ENCODE assay signal across 27 mouse cellular contexts in genomic region chr16:57597295-57597957, GRCm38 (mm10). TPM values are rescaled to one million over a fixed set of nuclear protein-coding genes. Genes with fewer than 3 reads are reported as not detected.
A peak's percentile ranks its signal among the peaks of the same experiment; 100 is the strongest.
DNase-seq lines count a peak whose midpoint lies in the region; ATAC-seq and TF ChIP-seq lines count a peak whose summit lies in the region.
"Had no signal": no experiment of that assay in that cellular context is flagged by ENCODE, and none has a peak within 500 bp of the region (broad histone marks: within the 10 kb centered on the region; RNA-seq: fewer than 3 reads in every experiment).

No protein-coding gene starts in this region.

- no peak overlapping the region for H3K4me3 ChIP-seq in liver, embryonic 16.5 days (ENCODE audit: low read depth, low read length)
- no peak overlapping the region for H3K4me3 ChIP-seq in liver, embryonic 12.5 days
- no peak overlapping the region for H3K4me3 ChIP-seq in lung, postnatal 0 days (ENCODE audit: low read depth, low read length)
- H3K4me3 ChIP-seq in small intestine, adult 2 months (ENCODE audit: low read depth, low read length) = no peak overlapping the region
- H3K4me3 ChIP-seq: embryonic facial prominence, embryonic 10.5 days; embryonic facial prominence, embryonic 13.5 days; erythroblast, embryonic 14.5 days; forebrain, embryonic 12.5 days; forebrain, embryonic 15.5 days; gastrocnemius, adult 2 months; heart, embryonic 13.5 days had no signal

- no peak overlapping the region for H3K9ac ChIP-seq in liver, embryonic 16.5 days (ENCODE audit: low read depth, low read length)
- no peak overlapping the region for H3K9ac ChIP-seq in liver, embryonic 12.5 days
- H3K9ac ChIP-seq in lung, postnatal 0 days (replicated peaks; ENCODE audit: low read depth) = no peak overlapping the region
- H3K9ac ChIP-seq: embryonic facial prominence, embryonic 13.5 days; forebrain, embryonic 12.5 days; forebrain, embryonic 15.5 days; heart, embryonic 13.5 days; hindbrain, embryonic 14.5 days had no signal

- WGBS in liver, embryonic 16.5 days (ENCODE audit: insufficient replicate concordance) = 67% methylated on average over 4 of the region's 4 CpGs
- 78% methylated on average over 4 of the region's 4 CpGs for WGBS in liver, embryonic 12.5 days (ENCODE audit: insufficient replicate concordance)
- 53% methylated on average over 4 of the region's 4 CpGs for WGBS in lung, postnatal 0 days
- 86% methylated on average over 4 of the region's 4 CpGs for WGBS in small intestine, adult 2 months

- no peak for TF ChIP-seq CTCF in lung, postnatal 0 days (IDR thresholded peaks at IDR 0.05)
- no peak for TF ChIP-seq CTCF in small intestine, adult 2 months (IDR thresholded peaks at IDR 0.05; ENCODE audit: extremely low read depth, insufficient read length, insufficient replicate concordance, low read depth, low read length)

- TF ChIP-seq POLR2A in small intestine, adult 2 months (IDR thresholded peaks at IDR 0.05; ENCODE audit: low read depth, low read length) = no peak

- no peaks in the 10 kb centered on the region for H3K36me3 ChIP-seq in liver, embryonic 16.5 days (ENCODE audit: control insufficient read depth, insufficient read depth)
- no peaks in the 10 kb centered on the region for H3K36me3 ChIP-seq in liver, embryonic 12.5 days
- H3K36me3 ChIP-seq in lung, postnatal 0 days (ENCODE audit: insufficient read depth, low read length) = no peaks in the 10 kb centered on the region
- H3K36me3 ChIP-seq in small intestine, adult 2 months (ENCODE audit: control insufficient read depth, insufficient read depth, low read length) = no peaks in the 10 kb centered on the region
- H3K36me3 ChIP-seq: embryonic facial prominence, embryonic 10.5 days; embryonic facial prominence, embryonic 13.5 days; forebrain, embryonic 12.5 days; forebrain, embryonic 15.5 days had no signal

- peak; percentile 70 for TF ChIP-seq EP300 in lung, postnatal 0 days (IDR thresholded peaks at IDR 0.05)

- no peak overlapping the region for H3K4me2 ChIP-seq in liver, embryonic 16.5 days (ENCODE audit: low read depth, low read length)
- H3K4me2 ChIP-seq in liver, embryonic 12.5 days = no peak overlapping the region
- no peak overlapping the region for H3K4me2 ChIP-seq in lung, postnatal 0 days (replicated peaks; ENCODE audit: low read depth, low read length)
- H3K4me2 ChIP-seq: embryonic facial prominence, embryonic 13.5 days; forebrain, embryonic 12.5 days; forebrain, embryonic 15.5 days; heart, embryonic 13.5 days; hindbrain, embryonic 14.5 days had no signal

- peak; percentile 53; the same call in 1 of the 2 replicates for ATAC-seq in liver, embryonic 16.5 days (ENCODE audit: low read depth)
- no peak for ATAC-seq in liver, embryonic 12.5 days
- ATAC-seq in lung, postnatal 0 days = peak; percentile 64
- ATAC-seq: CD4-positive, CD25-positive, alpha-beta regulatory T cell, adult 4 months; forebrain, embryonic 15.5 days; hindbrain, postnatal 0 days had no signal

- peak; percentile 38 for DNase-seq in lung, postnatal 0 days (ENCODE audit: low spot score)
- DNase-seq in lung, postnatal 10 days = no peak
- peak; percentile 35 for DNase-seq in lung, postnatal 36 days
- DNase-seq: adrenal gland, adult 2 months; adrenal gland, postnatal 14 days; cerebellum, adult 11 months; cerebellum, adult 2 months; cerebellum, adult 9-11 months; cerebellum, postnatal 25 days; embryo, embryonic 11 days; gastrocnemius, adult 2 months; gastrocnemius, postnatal 14 days; heart, adult 18-20 months; heart, postnatal 14 days; heart, postnatal 4 days had no signal

- H3K4me1 ChIP-seq in liver, embryonic 16.5 days (ENCODE audit: control insufficient read depth, low read depth, low read length) = no peaks in the 10 kb centered on the region
- H3K4me1 ChIP-seq in liver, embryonic 12.5 days = no peaks in the 10 kb centered on the region
- no peaks in the 10 kb centered on the region for H3K4me1 ChIP-seq in lung, postnatal 0 days (ENCODE audit: insufficient read depth, low read depth, low read length)
- H3K4me1 ChIP-seq in small intestine, adult 2 months (ENCODE audit: control insufficient read depth, insufficient read depth, insufficient read length, low read length) = no peaks in the 10 kb centered on the region
- H3K4me1 ChIP-seq: embryonic facial prominence, embryonic 10.5 days; embryonic facial prominence, embryonic 13.5 days; forebrain, embryonic 12.5 days; forebrain, embryonic 15.5 days; heart, embryonic 13.5 days had no signal

- no peaks in the 10 kb centered on the region for H3K27me3 ChIP-seq in liver, embryonic 16.5 days (ENCODE audit: control insufficient read depth, insufficient read depth, low read depth, low read length)
- H3K27me3 ChIP-seq in liver, embryonic 12.5 days (replicated peaks) = no peaks in the 10 kb centered on the region
- H3K27me3 ChIP-seq in lung, postnatal 0 days (replicated peaks; ENCODE audit: insufficient read depth, low read length) = no peaks in the 10 kb centered on the region
- H3K27me3 ChIP-seq in small intestine, adult 2 months (ENCODE audit: control insufficient read depth, insufficient read depth, low read length) = no peaks in the 10 kb centered on the region
- H3K27me3 ChIP-seq: embryonic facial prominence, embryonic 13.5 days; forebrain, embryonic 12.5 days; forebrain, embryonic 15.5 days; heart, embryonic 13.5 days had no signal

- no peak overlapping the region for H3K27ac ChIP-seq in liver, embryonic 16.5 days (ENCODE audit: low read length)
- no peak overlapping the region for H3K27ac ChIP-seq in liver, embryonic 12.5 days
- no peak overlapping the region for H3K27ac ChIP-seq in lung, postnatal 0 days (ENCODE audit: low read length)
- 0 out of 2 replicates have a peak overlapping the region, but pooled peaks have one; percentile 8 for H3K27ac ChIP-seq in small intestine, adult 2 months (ENCODE audit: insufficient read depth, low read depth, low read length)
- H3K27ac ChIP-seq: embryonic facial prominence, embryonic 10.5 days; embryonic facial prominence, embryonic 13.5 days; forebrain, embryonic 12.5 days; forebrain, embryonic 15.5 days; gastrocnemius, adult 2 months; heart, embryonic 13.5 days; hindbrain, embryonic 14.5 days; hindbrain, postnatal 0 days had no signal

- no peaks in the 10 kb centered on the region for H3K9me3 ChIP-seq in liver, embryonic 16.5 days (replicated peaks; ENCODE audit: control insufficient read depth, low read length)
- H3K9me3 ChIP-seq in liver, embryonic 12.5 days (replicated peaks) = no peaks in the 10 kb centered on the region
- H3K9me3 ChIP-seq in lung, postnatal 0 days (ENCODE audit: low read length) = no peaks in the 10 kb centered on the region
- H3K9me3 ChIP-seq: embryonic facial prominence, embryonic 10.5 days; embryonic facial prominence, embryonic 13.5 days; forebrain, embryonic 12.5 days; forebrain, embryonic 15.5 days; heart, embryonic 13.5 days had no signal

RNA-seq across cellular contexts. Expression of gene Cmss1, which starts 9.2 kb away (rescaled TPM):
- 18.6 and 19.1 TPM in 2 replicates for polyA plus RNA-seq in liver, embryonic 16.5 days (2015; fragmentation: Nextera tagmentation; extraction: Ambion mirVana)
- 44.4 and 47.6 TPM in 2 replicates for polyA plus RNA-seq in liver, embryonic 12.5 days (2016; fragmentation: Nextera tagmentation; extraction: Ambion mirVana)
- polyA plus RNA-seq in lung, postnatal 0 days (2015; fragmentation: Nextera tagmentation; extraction: Ambion mirVana) = 23.1 and 27.3 TPM in 2 replicates
- 1.7 and 2.6 TPM in 2 replicates for polyA plus RNA-seq in small intestine, adult 2 months (2012; rRNA removed)
